Mouse (Mus musculus): ENCODE measurements around the gene Dennd2c. TPM values are rescaled to one million over a fixed set of nuclear protein-coding genes. Genes with fewer than 3 reads are reported as not detected.
"Not testable (repeated sequence)": the region's sequence is repeated elsewhere in the genome, so short reads cannot be mapped to it uniquely, and the experiment has no call there.

Gene Dennd2c
- total RNA-seq, 4 experiments from 2014 or later: 0.28 to 0.93 (median 0.48) TPM

DNA sequence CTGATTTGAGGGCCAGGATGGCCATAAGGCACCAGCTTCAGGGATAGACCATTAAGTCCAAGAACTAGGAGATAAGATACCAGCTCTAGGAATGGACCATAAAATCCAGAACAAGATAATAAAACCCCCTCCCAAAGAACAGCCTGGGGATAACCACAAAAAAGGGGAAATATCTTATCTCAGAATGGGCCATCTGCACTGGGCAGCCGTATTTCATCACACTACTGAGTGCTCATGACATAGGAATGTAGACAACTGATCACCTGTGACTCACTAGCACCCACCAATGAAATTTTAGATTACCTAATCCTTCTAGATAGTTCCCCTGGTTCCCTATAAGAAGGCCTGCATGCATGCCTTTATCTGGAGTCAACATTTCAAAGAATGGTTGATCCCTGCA, 109.7 kb downstream of the Dennd2c start:
- DNase-seq (ENCODE audit: low spot score in 2 of 2): no peak

DNA sequence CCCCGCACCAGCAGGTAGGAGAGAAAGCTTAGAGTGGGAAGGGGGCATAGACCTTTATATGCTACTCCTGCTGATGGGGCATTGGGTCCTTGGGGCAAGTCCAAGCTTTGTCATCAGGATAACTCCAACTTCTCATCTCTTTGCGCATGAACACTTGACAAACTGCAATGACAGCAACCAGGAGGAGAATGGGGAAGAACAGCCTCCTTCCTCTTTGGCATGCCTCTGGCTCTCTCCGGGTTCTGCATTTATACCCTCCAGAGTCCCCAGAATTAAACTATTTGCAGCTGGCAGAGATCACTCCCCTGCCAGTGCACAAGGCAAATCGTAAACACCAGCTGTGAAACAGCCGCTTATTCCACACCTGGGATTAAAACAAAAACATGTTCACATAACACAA, 111.1 kb downstream of the Dennd2c start:
- no peak for DNase-seq (ENCODE audit: low spot score in 2 of 2)

DNA sequence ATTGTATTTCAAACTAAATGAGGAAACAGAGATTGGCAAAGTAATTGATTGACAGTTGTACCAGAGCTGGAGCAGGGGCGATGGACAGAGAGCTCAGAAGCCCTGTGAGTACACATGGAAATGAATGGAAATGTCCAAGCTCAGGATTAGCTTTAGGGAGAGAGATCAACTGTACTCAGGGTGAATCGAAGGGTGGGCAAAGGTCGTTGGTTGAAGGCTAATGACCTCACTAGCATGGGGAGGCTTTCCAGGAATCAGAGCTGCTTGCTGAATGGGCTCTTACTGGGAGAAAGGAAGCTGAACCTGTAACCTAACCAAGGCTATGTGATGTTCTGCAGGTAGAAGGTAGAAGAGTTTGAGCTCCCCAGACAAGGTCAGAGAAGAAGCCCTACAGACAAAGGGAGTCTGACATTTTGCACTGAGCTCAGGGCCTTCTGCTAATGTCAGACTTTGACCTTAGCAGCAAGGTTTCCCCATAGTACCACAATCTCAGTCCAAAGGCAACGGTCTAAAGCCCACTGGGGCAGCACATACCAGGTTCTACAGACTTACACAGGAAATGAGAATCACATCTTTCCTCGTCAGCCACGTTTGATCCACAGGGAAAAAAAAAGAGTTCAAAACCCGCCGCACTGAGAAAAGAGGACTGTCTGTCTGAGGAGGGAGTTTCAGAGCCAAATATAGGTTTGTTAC, 112.3 kb downstream of the Dennd2c start:
- no peak for DNase-seq (ENCODE audit: low spot score in 2 of 2)

DNA sequence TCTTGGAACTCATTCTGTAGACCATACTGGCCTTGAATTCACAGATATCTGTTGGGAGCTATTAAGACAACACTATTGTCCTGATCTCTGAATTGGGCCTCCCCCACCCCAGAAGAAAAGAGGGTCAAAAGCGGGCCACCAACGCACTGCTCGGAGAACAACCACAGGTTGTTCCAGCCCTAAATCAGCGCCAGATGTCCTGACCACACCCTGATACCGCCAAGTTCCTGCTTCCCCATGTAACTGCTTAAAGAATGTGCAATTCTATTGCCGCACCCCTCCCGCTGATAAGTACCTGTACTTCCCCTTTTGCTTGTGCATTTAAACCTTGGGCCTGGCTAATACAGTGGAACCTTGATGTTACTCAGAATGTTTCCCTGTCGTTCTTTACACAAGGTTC, 113.0 kb downstream of the Dennd2c start:
- not testable (repeated sequence) for DNase-seq (ENCODE audit: low spot score in 2 of 2)

Other genes with a start within 250 kb of the Dennd2c start
- gene Sycp1, start 166.5 kb upstream of the Dennd2c start, total RNA-seq (2022): not detected
- not detected for gene Nr1h5, start 138.5 kb upstream of the Dennd2c start, total RNA-seq (2022)
- 10 to 100 TPM; 54.7 to 65.9 (median 59.8) TPM for gene Sike1, start 106.9 kb upstream of the Dennd2c start, total RNA-seq (2022)
- 100 to 1,000 TPM; 242 to 273 (median 261) TPM for gene Csde1, start 82.2 kb upstream of the Dennd2c start, total RNA-seq (2022)
- 10 to 100 TPM; 63.7 to 69.1 (median 67.2) TPM for gene Nras, start 44.3 kb upstream of the Dennd2c start, total RNA-seq (2022)
- under 1 TPM in 2 of 4 experiments, not detected in 2; 0.23 to 0.54 TPM for gene Ampd1, start 28.6 kb upstream of the Dennd2c start, total RNA-seq (2022)
- gene Bcas2, start 69.1 kb downstream of the Dennd2c start, total RNA-seq (2022): 10 to 100 TPM; 60.2 to 73.7 (median 70.6) TPM
- 10 to 100 TPM; 46.9 to 57.8 (median 51.7) TPM for gene Trim33, start 176.7 kb downstream of the Dennd2c start, total RNA-seq (2022)

Data from left cerebral cortex, adult 8-10 months (tissue).